Mouse (Mus musculus) MEL (cell line): ENCODE results near the gene Ppp1r9b.

Experiments used
- CTCF ChIP-seq, 3 experiments: IDR thresholded peaks in 2 of 3; conservative IDR thresholded peaks in 1 of 3; 2 replicates each; pipeline ENCODE4 v1.5.1; 2011 to 2012; ENCODE audit warnings: low read length in 3 of 3, low read depth in 2 of 3, mild to moderate bottlenecking in 2 of 3, improper control_type of control experiment in 1 of 3, inconsistent platforms in 1 of 3, mixed read lengths in 1 of 3, moderate library complexity in 1 of 3; ENCODE audit not compliant: control insufficient read depth in 1 of 3, insufficient read depth in 1 of 3, poor library complexity in 1 of 3, severe bottlenecking in 1 of 3
- EP300 ChIP-seq, 2 experiments: IDR thresholded peaks; 2 replicates each; pipeline ENCODE4 v1.6.1; 2011; ENCODE audit warnings: improper control_type of control experiment in 2 of 2, low read length in 2 of 2, low read depth in 1 of 2, mild to moderate bottlenecking in 1 of 2
- HCFC1 ChIP-seq: IDR thresholded peaks from 2 replicates; pipeline ENCODE4 v1.6.1; 2012; ENCODE audit warnings: low read depth, mild to moderate bottlenecking, inconsistent platforms, low read length, improper control_type of control experiment, moderate library complexity
- MYB ChIP-seq: IDR thresholded peaks from 2 replicates; pipeline ENCODE4 v1.6.1; 2011; ENCODE audit warnings: mild to moderate bottlenecking, low read depth, low read length, improper control_type of control experiment
- POLR2A ChIP-seq, 2 experiments: IDR thresholded peaks; 2 replicates each; pipeline ENCODE4 v1.6.1; 2011 to 2012; ENCODE audit warnings: low read length in 2 of 2, mild to moderate bottlenecking in 2 of 2, control low read depth in 1 of 2, improper control_type of control experiment in 1 of 2, low read depth in 1 of 2, moderate library complexity in 1 of 2; ENCODE audit not compliant: control insufficient read depth in 1 of 2, insufficient read depth in 1 of 2, poor library complexity in 1 of 2
- RAD21 ChIP-seq: IDR thresholded peaks from 2 replicates; pipeline ENCODE4 v1.6.1; 2011; ENCODE audit warnings: mild to moderate bottlenecking, low read depth, low read length, improper control_type of control experiment
- ZC3H11A ChIP-seq: IDR thresholded peaks from 2 replicates; pipeline ENCODE4 v1.6.1; 2012; ENCODE audit warnings: low read depth, mild to moderate bottlenecking, inconsistent platforms, low read length, improper control_type of control experiment

DNA sequence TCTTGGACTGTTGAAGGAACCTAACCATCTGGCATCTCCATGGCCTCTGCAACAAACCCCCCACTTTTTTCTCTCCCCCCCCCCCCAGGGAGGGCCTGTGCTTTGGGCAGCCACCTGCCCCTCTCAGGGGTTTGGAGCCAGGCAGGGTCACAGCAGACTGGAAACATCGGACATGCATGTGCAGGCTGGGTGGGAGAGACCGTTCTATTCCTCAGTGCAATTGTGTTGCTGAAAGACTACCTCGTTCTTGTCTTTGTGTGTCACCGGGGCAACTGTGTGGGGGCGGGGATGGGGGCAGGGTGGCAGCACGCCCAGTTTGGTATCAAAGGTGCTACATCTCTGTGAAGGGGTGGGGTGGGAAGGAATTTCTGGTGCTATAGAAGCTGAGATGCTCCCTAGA lies 38.7 kb upstream of the Ppp1r9b start:
- TF ChIP-seq CTCF (IDR thresholded peaks at IDR 0.05 in 2 of 3, conservative IDR thresholded peaks at IDR 0.05 in 1 of 3; ENCODE audit: control insufficient read depth in 1 of 3, insufficient read depth in 1 of 3, low read depth in 2 of 3, low read length in 3 of 3, poor library complexity in 1 of 3, severe bottlenecking in 1 of 3) (no peak), POLR2A (IDR thresholded peaks at IDR 0.05; ENCODE audit: control insufficient read depth in 1 of 2, insufficient read depth in 1 of 2, low read depth in 1 of 2, low read length in 2 of 2, poor library complexity in 1 of 2) (no peak), RAD21 (no peak), EP300 (IDR thresholded peaks at IDR 0.05; ENCODE audit: low read depth in 1 of 2, low read length in 2 of 2) (no peak), ZC3H11A (no peak), MYB (no peak), HCFC1 (no peak)
